Mouse (Mus musculus) hindlimb bud, embryonic 11.5 days (tissue): ENCODE measurements around the gene Ifi35.
A peak's percentile ranks its signal among the peaks of the same experiment; 100 is the strongest.
"Not testable (repeated sequence)": the region's sequence is repeated elsewhere in the genome, so short reads cannot be mapped to it uniquely, and the experiment has no call there.

Source experiments
- DNase-seq: peaks from one replicate; pipeline ENCODE4 v3.0.0-alpha.2; 2012; ENCODE audit warnings: low read depth, low spot score; ENCODE audit errors: extremely low spot score

Ifi35 gene

DNA sequence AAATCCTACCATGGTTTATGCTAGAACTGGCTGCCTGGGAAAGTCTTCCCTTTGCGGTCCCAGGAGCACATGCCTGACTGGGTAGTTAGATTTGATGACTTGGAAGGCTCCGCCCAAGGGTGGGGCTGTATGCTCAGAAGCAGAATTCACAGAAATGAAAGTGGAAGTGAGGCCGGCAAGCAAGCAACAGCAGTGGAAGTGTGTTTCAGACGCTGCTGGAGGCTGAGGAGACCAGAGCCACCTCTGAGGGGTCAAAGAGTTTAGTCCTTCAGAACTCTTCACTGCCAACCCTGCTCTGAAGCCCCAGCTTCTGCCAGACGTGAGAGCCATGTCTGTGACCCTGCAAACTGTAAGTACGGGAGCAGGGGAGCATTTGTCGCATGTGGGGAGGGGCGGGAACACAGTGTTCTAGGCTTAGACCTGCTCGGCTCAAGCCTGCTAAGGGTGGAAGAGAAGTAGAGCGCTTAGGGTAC lies at the start of gene Ifi35:
TSS of gene Ifi35 (plus strand) at position 134 of the 473 bp plus-strand sequence.
- DNase-seq: no peak

DNA sequence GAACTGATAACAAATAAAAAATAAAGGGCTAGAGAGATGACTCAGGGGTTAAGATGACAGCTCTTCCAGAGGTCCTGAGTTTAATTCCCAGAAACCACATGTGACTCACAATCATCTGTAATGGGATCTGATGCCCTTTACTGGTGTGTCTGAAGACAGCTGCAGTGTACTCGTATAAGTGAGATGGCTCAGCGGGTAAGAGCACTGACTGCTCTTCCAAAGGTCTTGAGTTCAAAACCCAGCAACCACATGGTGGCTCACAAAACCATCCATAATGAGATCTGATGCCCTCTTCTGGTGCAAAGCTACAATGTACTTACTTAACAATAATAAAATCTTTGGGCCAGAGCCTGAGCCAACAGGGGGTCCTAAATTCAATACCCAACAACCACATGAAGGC lies 32.9 kb upstream of the Ifi35 start:
- no peak for DNase-seq

- no peak for DNase-seq
Observed at GRCm38 (mm10) chr11:101416433-101417100, 31.6 kb upstream of the Ifi35 start.

GRCm38 (mm10) chr11:101417101-101417855 lies 30.9 kb upstream of the Ifi35 start, which contains the start of gene Aarsd1:
Gene Aarsd1, minus strand, starts transcription at chr11:101417615.
- DNase-seq: peak; percentile 57

GRCm38 (mm10) chr11:101418991-101419390 lies 29.2 kb upstream of the Ifi35 start:
- DNase-seq: no peak

- DNase-seq: no peak
Observed at GRCm38 (mm10) chr11:101419610-101420009, 28.6 kb upstream of the Ifi35 start.

GRCm38 (mm10) chr11:101420148-101420547 lies 28.1 kb upstream of the Ifi35 start:
- no peak for DNase-seq

GRCm38 (mm10) chr11:101424105-101424851 lies 23.9 kb upstream of the Ifi35 start, which contains the start of gene Gm27029:
Gene Gm27029, minus strand, starts transcription at chr11:101424796.
- no peak for DNase-seq

GRCm38 (mm10) chr11:101424925-101425813 lies 23.0 kb upstream of the Ifi35 start, which contains the start of the genes Rundc1 and Ptges3l:
Gene Rundc1, plus strand, starts transcription at chr11:101425085.
Gene Ptges3l, minus strand, starts transcription at chr11:101425333.
- peak; percentile 86 for DNase-seq

DNA sequence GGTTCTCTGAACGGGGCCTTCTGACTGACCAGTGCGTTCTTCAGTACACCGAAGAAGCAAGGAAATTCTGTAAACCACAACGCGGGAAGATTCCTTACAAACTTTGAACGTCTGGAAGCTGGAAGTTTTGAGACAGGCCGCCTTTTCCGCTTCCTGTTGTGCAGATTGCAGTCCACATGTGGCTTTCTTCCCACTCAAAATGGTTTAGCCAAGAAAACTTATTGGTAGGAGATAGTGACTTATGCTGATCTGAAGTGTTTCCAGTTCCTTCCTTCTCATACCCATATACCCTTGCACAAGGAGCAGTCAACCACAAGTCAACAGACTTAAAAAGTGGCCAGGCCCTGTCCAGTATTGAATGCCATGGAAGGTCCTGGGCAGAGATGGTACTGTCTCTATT lies 22.0 kb upstream of the Ifi35 start:
- DNase-seq: no peak

GRCm38 (mm10) chr11:101431327-101431726 lies 16.9 kb upstream of the Ifi35 start:
- DNase-seq: no peak

DNA sequence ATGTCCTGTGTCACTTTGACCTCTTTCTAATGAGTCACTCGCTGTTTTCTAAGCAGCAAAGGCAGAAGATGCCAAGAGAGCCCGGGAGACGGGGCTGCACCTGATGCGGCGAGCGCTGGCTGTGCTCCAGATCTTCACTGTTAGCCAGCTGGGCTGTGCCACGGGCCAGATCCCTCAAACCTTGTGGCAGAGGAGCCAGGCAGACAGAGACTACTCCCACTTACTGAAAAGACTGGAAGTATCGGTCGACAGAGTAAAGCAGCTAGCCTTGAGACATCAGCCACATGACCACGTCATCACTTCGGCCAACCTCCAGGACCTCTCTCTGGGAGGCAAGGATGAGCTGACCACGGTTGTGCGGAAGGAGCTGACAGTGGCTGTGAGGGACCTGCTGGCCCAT lies 14.8 kb upstream of the Ifi35 start:
- no peak for DNase-seq

DNA sequence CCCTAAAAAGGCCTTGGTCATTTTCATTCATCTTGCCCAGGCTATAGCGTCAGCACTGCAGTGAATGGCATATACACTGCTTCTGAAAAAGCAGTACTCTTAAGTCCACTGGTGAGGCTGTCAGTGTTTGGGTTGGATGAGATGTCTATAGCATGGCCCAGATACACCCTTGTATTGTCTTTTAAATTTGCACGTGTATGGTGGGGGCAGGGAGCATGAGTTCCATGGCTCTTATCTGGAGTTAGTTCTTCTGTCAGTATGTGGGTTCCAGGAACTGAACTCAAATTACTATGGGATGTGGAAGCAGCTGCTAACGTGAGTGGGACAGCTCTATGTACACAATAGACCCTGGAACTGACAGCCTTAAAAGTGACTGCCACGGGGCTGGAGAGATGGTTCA lies 12.4 kb upstream of the Ifi35 start:
- DNase-seq: no peak

DNA sequence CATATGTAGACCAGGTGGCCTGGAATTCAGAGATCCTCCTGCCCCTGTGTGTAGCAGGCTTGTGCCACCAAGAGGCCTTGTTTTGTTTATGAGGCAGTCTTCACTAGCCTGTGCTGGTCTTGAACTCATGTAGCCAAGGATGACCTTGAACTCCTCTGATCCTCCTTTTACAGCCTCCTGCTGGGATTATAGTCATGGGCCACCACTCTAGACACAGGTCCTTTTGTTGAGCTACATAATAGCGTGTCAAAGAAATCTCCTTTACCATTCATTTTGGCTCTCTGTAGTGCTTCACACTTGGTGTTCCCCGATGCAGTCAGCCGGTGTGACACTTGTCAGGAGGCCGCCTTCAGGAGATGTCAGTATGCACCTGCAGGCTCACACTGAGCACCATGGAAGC lies 11.3 kb upstream of the Ifi35 start:
- DNase-seq: no peak

GRCm38 (mm10) chr11:101438006-101438405 lies 10.2 kb upstream of the Ifi35 start:
- not testable (repeated sequence) for DNase-seq

DNA sequence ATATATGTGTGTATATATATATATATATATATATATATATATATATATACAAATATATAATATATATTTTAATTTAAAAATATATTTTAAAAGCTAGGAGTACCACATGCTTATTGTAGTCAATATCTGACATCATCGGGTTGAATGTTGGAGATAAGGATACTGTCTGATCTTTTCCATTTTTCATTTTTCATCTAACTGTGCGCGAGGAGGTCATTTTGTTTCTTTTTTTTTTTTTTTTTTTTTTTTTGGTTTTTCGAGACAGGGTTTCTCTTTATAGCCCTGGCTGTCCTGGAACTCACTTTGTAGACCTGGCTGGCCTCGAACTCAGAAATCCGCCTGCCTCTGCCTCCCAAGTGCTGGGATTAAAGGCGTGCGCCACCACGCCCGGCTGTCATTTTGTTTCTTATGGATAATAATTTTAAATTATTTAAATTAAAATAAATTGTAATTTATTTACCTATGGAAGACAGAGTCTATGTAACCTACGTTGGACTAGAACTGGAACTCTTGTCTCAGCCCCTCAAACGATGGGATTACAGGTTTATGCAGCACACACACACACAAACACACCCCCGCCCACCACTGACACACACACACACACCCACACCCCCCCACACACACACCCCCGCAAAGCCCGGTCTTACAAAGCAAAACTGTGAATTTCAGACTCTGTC lies 6.6 kb upstream of the Ifi35 start:
- not testable (repeated sequence) for DNase-seq

GRCm38 (mm10) chr11:101442127-101442693 lies 6.0 kb upstream of the Ifi35 start, which contains the start of gene Rpl27:
Gene Rpl27, plus strand, starts transcription at chr11:101442298.
- DNase-seq: peak; percentile 100

DNA sequence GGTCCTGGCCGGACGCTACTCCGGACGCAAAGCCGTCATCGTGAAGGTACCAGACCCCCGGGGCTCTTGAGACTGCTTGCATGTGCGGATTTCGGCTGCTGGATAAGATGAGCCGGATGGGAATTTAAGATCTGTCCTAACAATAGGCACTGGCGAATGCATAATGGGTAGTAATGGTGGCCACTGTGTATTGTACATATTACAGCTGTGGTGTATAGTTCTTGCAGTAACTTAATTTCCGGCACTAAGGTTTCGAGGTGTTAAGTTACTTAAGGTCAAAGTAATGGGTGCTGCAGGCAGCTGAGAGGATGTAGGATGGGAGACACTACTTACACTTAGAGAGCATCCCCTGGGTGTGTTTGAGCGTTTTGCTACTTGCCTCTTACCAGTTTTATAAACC lies 5.4 kb upstream of the Ifi35 start:
- DNase-seq: no peak

- DNase-seq: no peak
Observed at GRCm38 (mm10) chr11:101446319-101446718, 1.9 kb upstream of the Ifi35 start.
